Mouse (Mus musculus): Measurements from ENCODE around the gene Cyp2d11.

The Cyp2d11 gene

DNA sequence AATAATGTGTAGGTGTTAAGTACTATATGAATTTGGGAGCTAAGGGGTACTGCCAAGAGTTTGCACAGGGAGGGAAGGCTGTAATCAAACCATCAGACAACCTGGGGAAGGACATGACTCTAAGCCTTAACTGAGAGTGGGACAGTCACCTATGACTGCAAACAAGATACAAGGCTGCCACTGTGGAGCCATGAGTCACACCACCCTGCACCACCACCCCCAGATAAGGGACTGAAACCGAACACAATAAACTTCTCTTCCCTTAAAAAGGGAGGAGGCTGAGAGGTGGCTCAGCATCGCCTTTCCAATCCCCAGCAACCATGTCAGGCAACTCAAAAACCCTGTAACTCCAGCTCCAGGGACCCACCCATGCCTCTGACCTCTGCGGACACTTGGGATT lies 42.3 kb downstream of the Cyp2d11 start:
- no peak for DNase-seq (ENCODE audit: low read depth, low spot score)

DNA sequence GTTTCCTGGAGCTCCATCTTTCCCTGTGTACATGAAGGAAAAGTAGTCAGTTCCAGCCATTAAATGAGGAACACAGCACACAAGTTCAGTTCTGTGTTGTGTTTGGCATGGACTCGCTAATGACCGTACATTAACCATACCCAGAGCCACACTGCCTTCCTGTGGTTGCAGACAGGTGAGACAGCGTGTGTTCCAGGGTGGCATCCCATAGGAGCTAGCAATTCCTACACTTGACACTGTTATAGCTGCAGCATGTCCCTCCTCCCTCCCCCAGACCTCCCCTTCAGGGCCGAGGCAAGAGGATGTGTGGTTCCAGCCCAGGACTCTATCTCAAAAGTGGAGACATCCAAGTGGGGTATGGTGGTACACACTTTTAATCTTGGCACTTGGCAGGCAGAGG lies 43.5 kb downstream of the Cyp2d11 start:
- DNase-seq (ENCODE audit: low read depth, low spot score) = no peak

DNA sequence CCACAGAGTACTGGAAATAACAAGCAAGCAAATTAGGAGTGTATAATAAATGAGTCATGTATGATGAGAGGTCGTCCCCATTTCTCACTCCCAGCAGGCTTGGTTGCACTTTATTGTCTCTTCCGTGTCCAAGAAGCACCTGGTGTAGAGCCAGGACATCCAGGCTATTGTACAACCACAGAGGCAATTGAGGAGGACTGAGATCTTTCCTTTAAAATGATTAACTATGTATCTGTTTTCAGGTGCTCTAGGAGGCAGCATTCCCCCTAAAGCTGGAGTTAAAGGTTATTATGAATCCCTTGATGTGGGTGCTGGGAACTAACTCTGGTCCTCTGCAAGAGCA lies 44.9 kb downstream of the Cyp2d11 start:
- DNase-seq (ENCODE audit: low read depth, low spot score) = no peak

DNA sequence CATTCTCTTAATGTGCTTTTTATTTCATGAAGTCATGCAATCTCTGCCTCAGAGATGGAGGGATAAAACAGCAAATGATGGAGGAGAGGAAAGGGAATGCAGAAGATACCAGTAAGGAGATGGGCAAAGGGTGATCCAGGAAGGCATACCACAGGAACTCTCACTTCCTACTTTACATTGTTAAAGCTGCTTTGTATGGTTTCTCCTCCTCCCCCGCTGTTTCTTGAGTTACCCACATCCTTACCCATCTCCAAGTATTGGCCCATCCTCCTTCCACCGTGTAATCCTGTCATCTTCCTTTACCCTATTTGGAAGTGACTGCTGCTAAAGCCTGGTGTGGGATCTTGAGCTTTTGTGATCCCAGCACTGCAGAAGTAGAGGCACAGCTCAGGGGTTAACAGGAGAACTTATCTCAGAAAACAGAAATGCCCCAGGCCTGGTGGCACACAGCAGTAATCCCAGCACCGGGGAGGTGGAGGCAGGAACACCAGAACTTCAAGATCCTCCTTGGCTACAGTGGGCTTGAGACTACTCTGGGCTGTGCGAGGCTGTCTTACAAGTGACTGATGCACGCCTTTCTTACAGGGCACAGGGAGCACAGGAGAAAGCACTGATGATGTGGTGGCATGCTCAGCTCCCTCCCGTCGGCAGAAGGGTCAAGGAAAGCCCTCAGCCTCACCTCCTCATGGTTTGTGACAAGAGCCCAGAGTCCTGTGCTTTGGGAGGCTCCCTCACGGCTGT lies 45.4 kb downstream of the Cyp2d11 start:
- no peak for DNase-seq (ENCODE audit: low read depth, low spot score)

DNA sequence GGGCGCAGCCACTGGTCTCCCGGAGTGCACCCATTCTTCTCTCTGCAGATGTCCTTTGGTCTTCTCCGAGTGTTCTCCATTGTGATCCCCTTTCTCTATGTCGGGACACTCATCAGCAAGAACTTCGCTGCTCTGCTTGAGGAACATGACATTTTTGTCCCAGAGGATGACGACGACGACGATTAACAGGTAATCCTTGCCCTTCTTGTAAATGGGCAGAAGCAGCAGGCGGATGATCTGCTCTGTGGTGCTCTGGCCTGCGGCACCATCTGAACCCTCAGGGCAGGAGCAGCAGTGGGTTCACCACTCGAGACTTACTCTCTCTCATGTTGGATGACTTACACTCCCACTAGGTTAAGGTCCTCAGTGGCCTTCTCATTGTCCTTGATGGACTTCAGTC lies 46.0 kb downstream of the Cyp2d11 start:
- no peak for DNase-seq (ENCODE audit: low read depth, low spot score)

DNA sequence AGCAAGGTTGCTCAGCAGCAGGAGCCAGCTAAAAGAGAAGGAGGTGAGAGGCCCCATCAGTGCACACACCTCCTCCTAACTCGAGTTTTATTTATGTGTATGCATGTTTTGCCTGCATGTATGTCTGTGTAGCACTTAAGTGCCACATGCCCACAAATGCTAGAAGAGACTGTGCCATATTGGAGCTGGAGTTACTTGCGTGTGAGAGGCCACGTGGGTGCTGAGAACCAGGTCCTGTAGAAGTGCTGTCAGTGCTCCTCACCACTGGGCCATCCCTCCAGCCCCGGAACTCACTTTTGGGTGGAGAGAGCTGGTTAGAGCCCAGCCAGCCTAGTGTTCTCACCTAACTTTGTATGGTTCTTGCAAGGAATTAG lies 46.5 kb downstream of the Cyp2d11 start:
- no peak for DNase-seq (ENCODE audit: low read depth, low spot score)

DNA sequence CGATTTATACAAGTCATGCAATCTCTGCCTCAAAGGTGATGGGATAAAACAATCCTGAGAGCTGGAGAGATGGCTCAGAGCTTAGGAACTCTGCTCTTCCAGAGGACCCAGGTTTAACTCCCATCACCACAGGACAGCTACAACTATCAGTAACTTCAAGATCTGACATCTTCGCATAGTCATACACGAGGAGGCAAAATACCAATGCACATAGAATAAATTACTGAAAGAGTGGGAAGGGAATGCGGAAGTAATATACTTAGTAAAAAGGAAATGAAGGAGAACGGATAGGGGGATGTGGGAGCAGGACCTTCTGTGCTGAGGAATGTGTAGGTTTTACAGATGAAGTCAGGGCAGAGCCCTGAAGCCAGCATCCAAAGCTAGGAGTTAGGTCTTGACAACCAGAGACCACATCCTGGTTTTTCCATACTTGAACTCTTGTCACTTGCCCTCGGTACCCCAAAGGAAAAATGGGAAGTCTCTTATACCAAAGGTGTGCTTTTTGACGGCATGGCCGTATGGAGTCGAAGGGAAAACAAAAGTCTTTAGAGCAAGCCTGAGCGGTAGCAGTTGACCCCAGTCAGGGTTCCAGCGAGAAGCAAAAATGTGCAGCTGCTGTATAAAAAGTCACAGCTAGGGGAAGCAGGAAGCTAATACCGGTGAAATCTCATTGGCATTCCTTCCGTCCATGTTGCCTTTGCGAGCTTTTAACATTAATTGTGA lies 47.1 kb downstream of the Cyp2d11 start:
- DNase-seq (ENCODE audit: low read depth, low spot score) = no peak

DNA sequence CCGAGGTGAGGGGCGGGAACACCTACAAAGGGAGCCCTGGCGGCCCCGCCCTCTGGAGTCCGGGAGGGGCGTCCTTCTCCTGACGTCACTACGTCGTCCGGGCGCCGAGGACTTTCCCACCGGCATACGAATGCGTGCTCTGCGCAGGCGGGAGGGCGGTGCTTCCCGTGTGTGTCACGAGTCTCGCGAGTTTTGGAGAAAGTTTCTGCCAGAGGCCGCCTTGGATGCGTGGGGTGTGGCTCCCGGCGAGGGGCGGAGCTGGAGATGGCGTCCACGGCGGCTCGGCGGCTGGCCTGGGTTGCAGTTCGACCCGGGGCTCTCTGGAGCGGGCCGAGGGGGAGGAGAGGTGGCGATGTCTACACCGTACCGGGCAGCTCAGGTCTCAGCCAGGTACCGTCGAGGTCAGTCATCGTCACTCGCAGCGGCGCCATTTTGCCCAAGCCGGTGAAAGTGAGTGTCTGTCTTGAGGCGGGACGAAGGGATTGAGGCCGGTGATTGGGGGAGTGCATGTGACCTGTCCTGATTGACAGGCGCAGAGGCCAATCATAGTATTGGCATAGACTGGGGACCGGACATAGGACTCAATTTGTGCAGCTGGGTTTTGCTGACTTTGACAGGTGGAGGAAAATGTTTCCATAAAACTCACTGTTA lies 47.9 kb downstream of the Cyp2d11 start:
- DNase-seq (ENCODE audit: low read depth, low spot score) = peak; percentile 99

DNA sequence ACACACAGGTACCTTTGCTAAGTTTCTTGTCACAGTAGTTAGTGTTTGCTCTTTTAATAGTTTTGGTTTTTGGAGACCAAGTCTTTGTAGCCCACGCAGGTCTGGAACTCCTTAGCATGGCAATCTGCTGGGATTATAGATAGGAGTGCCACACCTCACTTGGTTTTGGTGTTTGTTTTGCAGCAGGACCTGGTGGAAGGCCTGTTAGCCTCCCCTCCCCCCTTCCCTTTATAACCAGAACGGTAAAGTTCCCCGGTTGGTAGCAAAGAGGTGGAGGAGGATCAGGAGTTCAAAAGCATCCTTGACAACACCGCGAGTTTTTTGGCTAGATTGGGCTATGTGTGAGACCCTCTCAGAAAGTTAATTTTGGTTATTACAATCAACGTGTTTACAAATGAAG lies 48.9 kb downstream of the Cyp2d11 start:
- no peak for DNase-seq (ENCODE audit: low read depth, low spot score)

DNA sequence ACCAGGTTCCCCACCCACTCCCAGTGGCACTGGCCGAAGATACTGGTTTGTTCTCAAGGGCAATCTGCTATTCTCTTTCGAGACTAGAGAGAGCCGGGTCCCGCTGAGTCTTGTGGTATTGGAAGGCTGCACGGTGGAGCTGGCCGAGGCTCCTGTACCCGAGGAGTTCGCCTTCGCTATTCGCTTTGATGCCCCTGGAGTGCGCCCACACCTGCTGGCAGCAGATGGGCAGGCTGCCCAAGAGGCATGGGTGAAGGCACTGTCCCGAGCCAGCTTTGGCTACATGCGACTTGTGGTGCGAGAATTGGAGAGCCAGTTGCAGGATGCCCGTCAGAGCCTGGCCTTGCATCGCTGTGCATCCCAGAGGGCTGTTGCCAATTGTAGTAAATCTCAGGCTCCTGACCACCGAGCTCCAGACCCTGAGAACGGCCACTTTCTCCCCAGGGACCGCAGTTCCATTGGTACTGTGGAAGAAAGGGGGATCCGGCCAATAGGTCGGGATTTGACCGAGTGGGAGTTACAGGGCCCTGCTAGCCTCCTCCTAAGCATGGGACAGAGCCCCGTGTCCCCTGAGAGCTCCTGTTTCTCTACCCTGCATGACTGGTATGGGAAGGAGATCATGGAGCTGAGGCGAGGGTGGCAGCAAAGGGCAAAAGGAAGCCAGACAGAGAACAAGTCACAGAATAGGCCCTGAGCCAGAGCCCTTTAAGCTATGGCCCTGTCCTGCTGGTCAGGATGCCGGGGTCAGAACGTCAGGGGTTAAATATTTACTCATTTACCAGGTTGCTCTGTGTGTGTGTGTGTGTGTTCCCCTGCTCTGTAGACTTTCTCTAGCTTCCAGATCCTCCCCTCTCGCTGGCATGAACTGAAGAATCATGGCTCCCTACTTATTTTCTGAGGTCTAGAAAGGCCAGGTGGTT lies 50.2 kb downstream of the Cyp2d11 start:
- no peak for DNase-seq (ENCODE audit: low read depth, low spot score)

DNA sequence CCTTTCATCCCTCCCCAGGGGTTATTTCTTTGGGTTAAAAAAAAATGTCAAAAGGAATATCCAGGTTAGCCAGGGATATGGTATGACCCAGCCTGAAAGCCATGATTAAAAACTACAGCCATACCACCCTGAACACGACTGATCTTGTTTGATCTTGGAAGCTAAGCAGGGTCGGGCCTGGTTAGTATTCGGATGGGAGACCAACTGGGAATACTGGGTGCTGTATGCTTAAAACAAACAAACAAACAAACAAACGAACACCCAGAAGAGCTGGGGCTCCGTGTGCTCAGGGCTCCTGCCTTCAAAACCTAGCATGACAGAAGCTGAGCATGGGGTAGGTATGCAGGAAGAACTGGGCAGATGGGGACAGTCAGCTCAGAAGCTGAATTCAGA lies 51.3 kb downstream of the Cyp2d11 start:
- no peak for DNase-seq (ENCODE audit: low read depth, low spot score)

DNA sequence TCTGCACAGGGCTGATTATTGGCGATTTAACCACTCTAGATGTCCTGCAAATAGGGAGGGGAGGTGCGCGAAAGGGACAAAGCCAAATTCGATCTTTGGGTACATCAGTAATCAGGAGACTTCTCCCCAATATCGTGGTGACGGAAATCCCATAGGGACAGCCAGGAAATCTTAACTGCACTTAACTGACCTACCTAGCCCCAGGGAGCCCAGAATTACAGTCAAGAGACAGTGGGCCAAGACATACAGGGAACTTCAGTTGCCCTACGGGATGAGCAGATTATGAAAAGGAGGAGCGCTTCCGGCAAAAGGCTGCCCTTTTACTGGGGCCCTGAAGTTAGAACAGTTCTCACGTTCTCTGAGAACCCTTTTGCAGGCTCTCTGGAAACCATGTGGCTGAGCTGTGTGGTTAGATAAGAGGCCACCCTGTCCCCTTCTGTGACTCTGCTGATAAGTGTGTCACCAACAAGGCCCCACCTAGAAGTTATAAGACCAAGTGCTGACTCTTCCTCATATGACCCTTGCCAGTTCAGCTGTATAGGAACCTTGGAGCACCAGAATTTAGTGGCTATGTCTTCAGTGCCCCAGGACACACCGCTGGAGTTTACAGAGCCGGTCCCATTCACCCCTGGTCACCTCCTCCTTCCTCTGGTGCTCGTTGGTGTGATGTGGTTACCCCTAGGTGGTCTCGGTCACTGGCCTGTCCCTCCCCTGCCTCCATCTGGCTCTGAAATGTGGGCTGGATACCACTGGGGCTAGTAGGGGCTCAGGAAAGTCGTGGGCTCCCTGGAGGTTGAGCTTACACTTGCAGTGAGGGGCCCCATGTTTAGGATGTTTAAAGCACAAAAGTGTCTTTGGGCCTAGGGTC lies 51.9 kb downstream of the Cyp2d11 start:
- DNase-seq (ENCODE audit: low read depth, low spot score) = no peak

DNA sequence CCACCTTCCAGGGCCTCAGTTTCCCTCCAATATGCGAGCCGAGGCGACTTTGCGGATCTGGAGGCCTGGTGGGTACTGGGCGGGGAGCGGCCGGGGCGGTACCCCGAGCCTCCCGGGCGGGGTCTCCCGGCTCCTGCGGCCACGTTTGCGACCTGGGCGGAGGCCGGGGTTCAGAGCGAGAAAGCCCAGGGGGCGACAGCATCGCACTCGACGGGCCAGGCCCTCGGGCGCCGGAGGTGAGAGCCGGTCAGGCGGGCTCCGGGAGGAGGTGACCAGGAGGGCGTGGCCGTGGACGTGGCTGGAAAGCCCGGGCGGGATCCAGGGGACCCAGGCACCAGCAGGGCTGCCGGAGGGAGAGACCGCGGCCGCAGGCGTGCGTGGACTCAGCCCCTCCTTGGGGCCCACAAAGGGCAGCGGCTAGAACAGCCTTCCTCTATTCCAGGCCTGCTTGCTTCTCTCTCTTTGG lies 52.8 kb downstream of the Cyp2d11 start:
- no peak for DNase-seq (ENCODE audit: low read depth, low spot score)

DNA sequence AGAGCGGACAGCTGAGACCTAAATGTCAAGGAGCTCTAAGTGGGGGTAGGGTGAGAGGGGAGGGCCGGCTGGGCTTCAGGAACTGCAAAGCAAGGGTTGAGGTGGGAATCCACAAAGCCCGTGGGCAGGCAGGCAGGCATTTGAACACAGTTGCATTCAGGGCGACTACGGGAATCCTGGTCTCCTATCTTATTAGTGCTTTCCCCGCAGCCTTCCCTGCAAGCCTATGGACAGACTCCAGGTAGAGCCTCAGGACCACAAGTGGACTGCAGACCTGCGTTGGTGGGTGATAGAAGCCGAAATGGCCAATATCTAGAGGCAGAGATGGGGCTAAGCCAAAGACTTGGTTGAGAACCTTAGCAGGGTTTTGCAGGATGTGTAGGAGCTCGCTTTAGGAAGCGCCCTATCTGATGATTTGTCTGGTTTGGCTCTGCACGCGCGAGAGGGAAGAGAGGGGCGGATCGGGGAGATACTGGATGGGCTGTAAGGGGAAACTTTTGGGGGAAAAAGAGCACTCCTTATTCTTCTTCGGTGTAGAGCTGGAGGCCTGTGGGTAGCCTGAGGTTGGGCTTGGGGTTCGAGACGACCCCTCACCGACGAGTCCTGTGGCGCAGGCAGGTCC lies 53.3 kb downstream of the Cyp2d11 start:
- no peak for DNase-seq (ENCODE audit: low read depth, low spot score)

DNA sequence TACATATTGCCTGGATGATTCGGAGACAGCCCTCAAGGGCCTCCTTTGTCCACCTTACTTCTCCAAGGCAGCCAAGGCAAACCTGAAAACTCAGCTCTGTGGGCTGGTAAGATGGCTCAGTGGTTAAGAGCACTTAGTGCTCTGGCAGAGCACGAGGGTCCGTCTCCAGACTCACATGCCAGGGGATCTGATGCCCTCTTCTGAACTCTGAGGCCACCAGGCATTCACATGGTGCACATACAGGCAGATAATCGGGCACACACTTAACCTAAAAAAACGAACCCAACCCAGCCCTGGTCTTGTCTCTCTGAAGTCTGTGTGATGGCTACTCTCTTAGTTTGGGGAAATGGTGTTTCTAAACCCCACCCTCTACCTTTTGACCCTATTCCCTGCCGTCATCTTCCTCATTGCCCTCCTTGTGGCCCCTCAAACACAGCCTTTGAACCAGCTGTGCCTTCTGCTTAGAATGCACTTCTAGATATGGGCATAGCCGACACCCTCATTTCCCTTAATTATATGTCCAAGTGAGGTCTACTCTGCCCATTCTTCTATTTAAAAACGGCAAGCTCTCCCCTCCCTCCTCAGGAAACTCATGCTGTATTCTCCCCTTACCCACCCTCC lies 54.1 kb downstream of the Cyp2d11 start:
- DNase-seq (ENCODE audit: low read depth, low spot score) = no peak

Data from skeletal muscle tissue, adult 2 months (tissue).